Mouse (Mus musculus): Measurements from ENCODE around the gene Gjb3.

DNA sequence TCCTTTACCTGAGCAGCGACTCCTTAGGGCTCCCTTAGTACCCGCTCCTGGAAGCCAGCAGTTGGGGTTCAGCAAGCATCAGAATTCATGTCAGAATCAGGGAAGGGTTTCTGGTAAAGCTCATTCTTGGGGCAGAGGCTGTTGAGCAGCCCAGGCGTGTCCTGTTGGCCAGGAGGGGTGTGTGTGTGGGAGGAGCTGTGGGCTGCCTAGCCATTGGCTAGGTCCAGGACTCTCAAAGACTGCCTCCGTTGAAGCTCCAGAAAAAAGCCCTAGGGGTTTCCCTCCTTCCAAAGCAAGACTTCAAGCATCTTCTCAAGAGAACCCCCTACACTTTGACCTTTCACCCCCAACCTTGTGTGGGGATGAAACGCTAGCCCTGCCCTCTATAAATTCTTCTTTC lies 27.4 kb upstream of the Gjb3 start, which contains the start of gene Gjb5:
- TF ChIP-seq CTCF (IDR thresholded peaks at IDR 0.05; ENCODE audit: low read depth) (no peak), EP300 (IDR thresholded peaks at IDR 0.05; ENCODE audit: low read depth) (no peak)
